Mouse (Mus musculus) brain, embryonic 14.5 days (tissue): Measurements from ENCODE around the gene Arhgef12.

Source experiments
- CTCF ChIP-seq: fragments of 200-500 bp; IDR thresholded peaks from 2 replicates; pipeline ENCODE4 v1.5.1; 2012; ENCODE audit warnings: inconsistent platforms, mild to moderate bottlenecking, moderate library complexity, borderline replicate concordance; ENCODE audit not compliant: insufficient read depth, insufficient read length; ENCODE audit errors: extremely low read depth
- POLR2A ChIP-seq: fragments of 200-500 bp; IDR thresholded peaks from 2 replicates; pipeline ENCODE4 v1.6.1; 2012; ENCODE audit warnings: mild to moderate bottlenecking, inconsistent platforms, borderline replicate concordance; ENCODE audit not compliant: poor library complexity, insufficient read depth, insufficient read length, severe bottlenecking; ENCODE audit errors: extremely low read depth

DNA sequence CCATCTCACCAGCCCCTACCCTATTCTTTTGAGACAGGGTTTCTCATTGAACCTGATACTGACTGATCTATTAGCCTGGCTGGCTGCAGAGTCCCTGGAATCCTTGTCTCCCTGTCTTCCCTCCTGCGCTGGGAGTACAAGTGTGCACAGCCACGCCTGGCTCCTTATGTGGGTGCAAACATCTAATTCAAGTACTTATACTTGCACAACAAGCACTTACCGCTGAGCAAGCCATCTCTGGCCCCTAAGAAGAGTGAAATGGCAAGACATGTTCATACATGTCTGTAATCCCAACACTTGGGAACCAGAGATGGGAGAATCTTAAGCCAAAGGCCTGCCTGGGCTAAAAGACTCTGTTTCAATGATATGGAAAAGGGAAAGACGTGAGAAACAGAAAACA lies 104.0 kb downstream of the Arhgef12 start:
- no peak for TF ChIP-seq CTCF
- TF ChIP-seq POLR2A: no peak
